Mouse (Mus musculus) heart, embryonic 11.5 days (tissue): Measurements from ENCODE around the gene Patj. TPM values are rescaled to one million over a fixed set of nuclear protein-coding genes. Genes with fewer than 3 reads are reported as not detected.

Source experiments
- ATAC-seq: fragments of 200-750 bp; cut with Nextera tagmentation; replicated peaks from 2 replicates; pipeline ENCODE4 v1.8.0; 2017; ENCODE audit warnings: moderate library complexity; ENCODE audit not compliant: insufficient number of reproducible peaks, low FRiP score, low TSS enrichment
- H3K27ac ChIP-seq: fragments of 300-500 bp; sonication (generic); 2 replicates; pipeline ENCODE4 v1.5.1; 2014; ENCODE audit warnings: mild to moderate bottlenecking, low read depth, low read length
- H3K27me3 ChIP-seq: fragments of 300-500 bp; sonication (generic); 2 replicates; pipeline ENCODE4 v1.6.1; 2014; ENCODE audit warnings: mild to moderate bottlenecking, low read length, mixed read lengths; ENCODE audit not compliant: control insufficient read depth, insufficient read depth
- H3K36me3 ChIP-seq: fragments of 300-500 bp; sonication (generic); 2 replicates; pipeline ENCODE4 v1.6.1; 2014; ENCODE audit warnings: mild to moderate bottlenecking, low read length, moderate library complexity, mixed read lengths; ENCODE audit not compliant: control insufficient read depth, insufficient read depth
- H3K4me1 ChIP-seq: fragments of 300-500 bp; sonication (generic); 2 replicates; pipeline ENCODE4 v1.6.1; 2014; ENCODE audit warnings: low read length; ENCODE audit not compliant: control insufficient read depth, insufficient read depth
- H3K4me2 ChIP-seq: fragments of 300-500 bp; sonication (generic); 2 replicates; pipeline ENCODE4 v1.6.1; 2014; ENCODE audit warnings: mild to moderate bottlenecking, moderate library complexity
- H3K4me3 ChIP-seq: fragments of 300-500 bp; sonication (generic); 2 replicates; pipeline ENCODE4 v1.5.1; 2014; ENCODE audit warnings: low read depth, low read length
- H3K9ac ChIP-seq: fragments of 300-500 bp; sonication (generic); 2 replicates; pipeline ENCODE4 v1.6.1; 2014; ENCODE audit warnings: mild to moderate bottlenecking, low read depth, low read length, moderate library complexity
- H3K9me3 ChIP-seq: fragments of 300-500 bp; sonication (generic); replicated peaks from 2 replicates; pipeline ENCODE4 v1.6.1; 2016; ENCODE audit warnings: low read length; ENCODE audit not compliant: control insufficient read depth
- WGBS: fragments of 180-500 bp; shearing (Covaris S2); extraction: QIAGEN DNeasy Blood & Tissue Kit; methylation state at CpG from one replicate; pipeline ENCODE4 v1.1.7; 2014; ENCODE audit not compliant: insufficient replicate concordance; 5-methylcytosine and 5-hydroxymethylcytosine counted together
- polyA plus RNA-seq: library from polyadenylated mRNA; unstranded; fragments of >200 nt; fragmentation: Nextera tagmentation; extraction: Ambion mirVana; gene quantifications from 2 replicates; pipeline ENCODE4 v1.2.1, GENCODE M21; 2014

The Patj gene
- 9.1 and 11.4 TPM in 2 replicates for polyA plus RNA-seq

GRCm38 (mm10) chr4:98395690-98396437 is at the start of gene Patj:
TSS of gene Patj (plus strand) at chr4:98395785.
- peak within 1 kb of the TSS; percentile 93 for H3K4me2 ChIP-seq
- under 1% methylated on average over 73 of the region's 73 CpGs for WGBS
- no peaks in the 10 kb centered on the region; the same call in 1 of the 2 replicates for H3K4me1 ChIP-seq
- no peaks in the 10 kb centered on the region for H3K27me3 ChIP-seq
- ATAC-seq, result peak; percentile 59
- H3K4me3 ChIP-seq, result peak within 1 kb of the TSS; percentile 87
- H3K9me3 ChIP-seq, result no peaks in the 10 kb centered on the region
- H3K9ac ChIP-seq, result peak within 1 kb of the TSS; percentile 99
- H3K36me3 ChIP-seq, result no peaks in the 10 kb centered on the region
- peak within 1 kb of the TSS; percentile 59 for H3K27ac ChIP-seq

- Histone ChIP-seq H3K4me3 (no peak overlapping the region), H3K27ac (no peak overlapping the region), H3K4me2 (no peak overlapping the region), H3K9ac (no peak overlapping the region), H3K4me1 (no peaks in the 10 kb centered on the region), H3K27me3 (no peaks in the 10 kb centered on the region), H3K9me3 (no peaks in the 10 kb centered on the region; the same call in 1 of the 2 replicates), H3K36me3 (no peaks in the 10 kb centered on the region; the same call in 1 of the 2 replicates)
- 59% methylated on average over 5 of the region's 5 CpGs for WGBS
- no peak for ATAC-seq
These were observed 47.0 kb upstream of the Patj start for GRCm38 (mm10) chr4:98348580-98348979.

- Histone ChIP-seq H3K4me3 (no peak overlapping the region), H3K4me1 (no peaks in the 10 kb centered on the region), H3K27ac (no peak overlapping the region), H3K36me3 (peaks cover 7% of the 10 kb centered on the region), H3K9me3 (no peaks in the 10 kb centered on the region), H3K4me2 (no peak overlapping the region), H3K27me3 (no peaks in the 10 kb centered on the region), H3K9ac (no peak overlapping the region)
- no peak for ATAC-seq
- 87% methylated on average over 9 of the region's 9 CpGs for WGBS
These were observed 37.4 kb upstream of the Patj start for GRCm38 (mm10) chr4:98358034-98358809.

GRCm38 (mm10) chr4:98375401-98375800 is 20.2 kb upstream of the Patj start:
- Histone ChIP-seq H3K9ac (no peak overlapping the region), H3K4me1 (no peaks in the 10 kb centered on the region; the same call in 1 of the 2 replicates), H3K4me2 (no peak overlapping the region), H3K4me3 (no peak overlapping the region), H3K27me3 (no peaks in the 10 kb centered on the region), H3K36me3 (peaks cover 5% of the 10 kb centered on the region; the same call in 1 of the 2 replicates), H3K9me3 (no peaks in the 10 kb centered on the region), H3K27ac (no peak overlapping the region)
- 48% methylated on average over 4 of the region's 4 CpGs for WGBS
- no peak for ATAC-seq

GRCm38 (mm10) chr4:98376943-98377342 is 18.6 kb upstream of the Patj start:
- Histone ChIP-seq H3K27me3 (no peaks in the 10 kb centered on the region), H3K9ac (no peak overlapping the region), H3K9me3 (no peaks in the 10 kb centered on the region), H3K36me3 (peaks cover 5% of the 10 kb centered on the region; the same call in 1 of the 2 replicates), H3K4me2 (no peak overlapping the region), H3K27ac (no peak overlapping the region), H3K4me3 (no peak overlapping the region), H3K4me1 (peaks cover under 1% of the 10 kb centered on the region; the same call in 1 of the 2 replicates)
- WGBS, result 88% methylated on average over 2 of the region's 2 CpGs
- ATAC-seq, result no peak

GRCm38 (mm10) chr4:98382716-98383424 is 12.7 kb upstream of the Patj start, which contains the start of gene Tm2d1:
TSS of gene Tm2d1 (minus strand) at chr4:98383306.
- Histone ChIP-seq H3K27me3 (no peaks in the 10 kb centered on the region), H3K9me3 (no peaks in the 10 kb centered on the region), H3K4me3 (peak within 1 kb of the TSS; percentile 76), H3K4me1 (peaks cover 5% of the 10 kb centered on the region; the same call in 1 of the 2 replicates), H3K27ac (peak within 1 kb of the TSS; percentile 60), H3K4me2 (peak within 1 kb of the TSS; percentile 69), H3K9ac (peak within 1 kb of the TSS; percentile 92), H3K36me3 (peaks cover 2% of the 10 kb centered on the region; the same call in 1 of the 2 replicates)
- peak; percentile 86 for ATAC-seq
- under 1% methylated on average over 46 of the region's 46 CpGs for WGBS

GRCm38 (mm10) chr4:98385036-98385435 is 10.5 kb upstream of the Patj start:
- Histone ChIP-seq H3K9me3 (no peaks in the 10 kb centered on the region), H3K9ac (no peak overlapping the region), H3K4me2 (no peak overlapping the region), H3K4me3 (no peak overlapping the region), H3K4me1 (peaks cover 5% of the 10 kb centered on the region; the same call in 1 of the 2 replicates), H3K36me3 (no peaks in the 10 kb centered on the region), H3K27ac (no peak overlapping the region), H3K27me3 (no peaks in the 10 kb centered on the region)
- 49% methylated on average over 5 of the region's 5 CpGs for WGBS
- no peak for ATAC-seq

- H3K27ac ChIP-seq, result peak overlapping the region; percentile 59; the same call in 1 of the 2 replicates
These were observed 267 bp upstream of the Patj start for GRCm38 (mm10) chr4:98395346-98395689.

More at GRCm38 (mm10) chr4:98395346-98395689, 267 bp upstream of the Patj start:
- Histone ChIP-seq H3K4me2 (peak overlapping the region; percentile 93), H3K4me1 (no peaks in the 10 kb centered on the region), H3K9ac (peak overlapping the region; percentile 99), H3K4me3 (peak overlapping the region; percentile 87), H3K36me3 (no peaks in the 10 kb centered on the region), H3K27me3 (no peaks in the 10 kb centered on the region), H3K9me3 (no peaks in the 10 kb centered on the region)
- no peak; the same call in 1 of the 2 replicates for ATAC-seq
- whole genome bisulfite sequencing, result 7% methylated on average over 7 of the region's 7 CpGs
